Mouse (Mus musculus): ENCODE measurements around the gene Ptma. TPM values are rescaled to one million over a fixed set of nuclear protein-coding genes. Genes with fewer than 3 reads are reported as not detected.

Ptma gene
- polyA plus RNA-seq, 1 experiment = 749 TPM

DNA sequence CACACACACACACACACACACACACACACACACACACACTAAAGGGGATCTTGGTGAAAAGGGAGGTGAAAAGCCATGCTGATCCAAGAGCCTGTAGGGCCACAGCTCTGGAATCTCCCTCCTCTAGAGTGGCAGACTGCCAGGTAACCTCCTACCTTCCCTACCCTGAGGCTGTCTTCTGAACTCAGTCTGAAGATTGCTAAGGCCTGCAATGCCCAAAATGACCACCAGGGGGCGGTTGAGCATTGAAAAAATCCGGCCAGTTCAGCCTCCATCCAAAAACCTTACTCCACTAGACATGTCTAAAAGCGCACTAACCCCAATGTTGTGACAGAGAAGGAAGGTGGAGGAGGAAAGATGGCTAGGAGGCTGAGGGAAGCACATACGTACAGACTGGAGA, 25.0 kb upstream of the Ptma start:
- TF ChIP-seq CTCF (IDR thresholded peaks at IDR 0.05; ENCODE audit: extremely low read depth, insufficient read length, insufficient replicate concordance, low read depth, low read length) = peak; percentile 95; the same call in 1 of the 2 replicates
- no peak for TF ChIP-seq POLR2A (IDR thresholded peaks at IDR 0.05; ENCODE audit: low read depth, low read length)
- Histone ChIP-seq H3K27me3 (ENCODE audit: control insufficient read depth, insufficient read depth, low read length) (no peaks in the 10 kb centered on the region), H3K36me3 (ENCODE audit: control insufficient read depth, insufficient read depth, low read length) (no peaks in the 10 kb centered on the region), H3K27ac (ENCODE audit: insufficient read depth, low read depth, low read length) (peak overlapping the region; percentile 44), H3K4me1 (ENCODE audit: control insufficient read depth, insufficient read depth, insufficient read length, low read length) (peaks cover 57% of the 10 kb centered on the region), H3K4me3 (ENCODE audit: low read depth, low read length) (no peak overlapping the region)
- under 1% methylated on average over 4 of the region's 4 CpGs for WGBS

DNA sequence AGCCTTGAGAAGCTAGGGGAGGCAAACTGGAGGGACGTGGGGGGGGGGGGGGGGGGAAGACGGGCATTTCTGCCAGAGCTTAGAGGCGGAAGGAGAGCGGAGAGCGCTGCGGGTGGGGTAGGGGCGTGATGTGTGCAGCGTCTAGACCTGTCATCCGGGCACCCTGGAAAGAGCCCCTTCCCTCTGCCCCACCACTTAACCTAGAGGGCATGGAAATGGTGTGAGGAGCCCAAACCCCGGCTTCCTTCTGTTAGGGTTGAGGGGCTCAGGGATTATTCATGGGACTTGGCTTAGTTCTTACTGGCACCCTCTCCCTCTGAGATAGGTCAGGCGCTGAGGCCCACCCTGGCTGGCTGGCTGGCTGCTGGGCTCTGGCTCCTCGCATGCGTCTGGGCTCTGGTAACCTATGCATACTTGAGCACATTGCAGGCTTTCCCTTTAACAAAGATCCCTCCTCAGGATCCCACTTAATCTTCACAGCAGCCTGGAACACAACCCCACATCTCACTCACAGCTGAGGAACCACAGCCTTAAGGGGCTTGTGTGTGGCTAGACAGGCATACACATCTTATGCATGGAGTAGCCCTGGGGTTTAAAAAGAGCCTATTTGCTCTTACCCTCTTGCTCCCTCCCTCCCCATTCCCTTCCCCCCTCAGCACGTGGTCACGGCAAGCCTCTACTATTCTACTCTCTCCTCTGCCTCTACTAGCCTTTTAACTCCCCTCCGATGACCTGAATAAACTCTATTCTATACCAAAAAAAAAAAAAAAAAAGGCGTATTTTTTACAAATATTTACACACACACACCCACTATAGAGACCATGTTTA, 24.1 kb upstream of the Ptma start:
- Histone ChIP-seq H3K36me3 (ENCODE audit: control insufficient read depth, insufficient read depth, low read length) (no peaks in the 10 kb centered on the region), H3K27ac (ENCODE audit: insufficient read depth, low read depth, low read length) (peak overlapping the region; percentile 45), H3K4me3 (ENCODE audit: low read depth, low read length) (no peak overlapping the region), H3K27me3 (ENCODE audit: control insufficient read depth, insufficient read depth, low read length) (no peaks in the 10 kb centered on the region), H3K4me1 (ENCODE audit: control insufficient read depth, insufficient read depth, insufficient read length, low read length) (peaks cover 49% of the 10 kb centered on the region)
- 19% methylated on average over 17 of the region's 17 CpGs for WGBS
- no peak for TF ChIP-seq POLR2A (IDR thresholded peaks at IDR 0.05; ENCODE audit: low read depth, low read length)
- TF ChIP-seq CTCF (IDR thresholded peaks at IDR 0.05; ENCODE audit: extremely low read depth, insufficient read length, insufficient replicate concordance, low read depth, low read length) = no peak

DNA sequence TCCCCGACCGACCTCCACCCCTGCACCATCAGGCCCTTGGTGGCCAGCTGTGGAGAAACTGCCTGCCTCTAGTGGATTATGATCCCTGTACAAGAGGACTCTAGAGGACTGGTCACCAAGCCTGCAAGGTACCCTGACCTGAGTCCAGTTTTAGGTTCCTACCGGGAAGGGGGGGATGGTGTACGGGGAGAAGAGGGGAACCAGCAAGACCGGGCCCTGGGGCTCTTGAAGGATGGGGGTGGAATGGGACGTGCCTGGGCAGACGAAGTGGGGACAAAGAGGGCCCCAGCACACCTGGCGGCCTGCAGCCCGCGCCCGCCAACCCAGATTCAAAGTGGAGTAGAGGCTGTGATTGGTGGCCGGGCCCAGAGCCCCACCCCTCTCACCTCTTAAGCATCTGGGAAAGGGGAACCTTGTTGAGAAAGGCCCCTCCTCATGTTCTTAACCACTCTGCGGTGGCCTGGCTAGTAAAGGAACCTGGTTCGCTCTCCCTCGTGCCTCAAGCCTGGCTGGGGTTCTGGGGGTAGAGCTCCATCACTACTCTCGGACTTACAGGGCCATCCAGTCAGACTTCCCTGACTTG, 23.3 kb upstream of the Ptma start:
- H3K36me3 ChIP-seq (ENCODE audit: control insufficient read depth, insufficient read depth, low read length) = no peaks in the 10 kb centered on the region
- 16% methylated on average over 16 of the region's 16 CpGs for WGBS
- peaks cover 41% of the 10 kb centered on the region for H3K4me1 ChIP-seq (ENCODE audit: control insufficient read depth, insufficient read depth, insufficient read length, low read length)
- peak overlapping the region; percentile 78 for H3K4me3 ChIP-seq (ENCODE audit: low read depth, low read length)
- peak overlapping the region; percentile 91 for H3K27ac ChIP-seq (ENCODE audit: insufficient read depth, low read depth, low read length)
- no peak for TF ChIP-seq POLR2A (IDR thresholded peaks at IDR 0.05; ENCODE audit: low read depth, low read length)
- TF ChIP-seq CTCF (IDR thresholded peaks at IDR 0.05; ENCODE audit: extremely low read depth, insufficient read length, insufficient replicate concordance, low read depth, low read length) = no peak
- no peaks in the 10 kb centered on the region for H3K27me3 ChIP-seq (ENCODE audit: control insufficient read depth, insufficient read depth, low read length)

DNA sequence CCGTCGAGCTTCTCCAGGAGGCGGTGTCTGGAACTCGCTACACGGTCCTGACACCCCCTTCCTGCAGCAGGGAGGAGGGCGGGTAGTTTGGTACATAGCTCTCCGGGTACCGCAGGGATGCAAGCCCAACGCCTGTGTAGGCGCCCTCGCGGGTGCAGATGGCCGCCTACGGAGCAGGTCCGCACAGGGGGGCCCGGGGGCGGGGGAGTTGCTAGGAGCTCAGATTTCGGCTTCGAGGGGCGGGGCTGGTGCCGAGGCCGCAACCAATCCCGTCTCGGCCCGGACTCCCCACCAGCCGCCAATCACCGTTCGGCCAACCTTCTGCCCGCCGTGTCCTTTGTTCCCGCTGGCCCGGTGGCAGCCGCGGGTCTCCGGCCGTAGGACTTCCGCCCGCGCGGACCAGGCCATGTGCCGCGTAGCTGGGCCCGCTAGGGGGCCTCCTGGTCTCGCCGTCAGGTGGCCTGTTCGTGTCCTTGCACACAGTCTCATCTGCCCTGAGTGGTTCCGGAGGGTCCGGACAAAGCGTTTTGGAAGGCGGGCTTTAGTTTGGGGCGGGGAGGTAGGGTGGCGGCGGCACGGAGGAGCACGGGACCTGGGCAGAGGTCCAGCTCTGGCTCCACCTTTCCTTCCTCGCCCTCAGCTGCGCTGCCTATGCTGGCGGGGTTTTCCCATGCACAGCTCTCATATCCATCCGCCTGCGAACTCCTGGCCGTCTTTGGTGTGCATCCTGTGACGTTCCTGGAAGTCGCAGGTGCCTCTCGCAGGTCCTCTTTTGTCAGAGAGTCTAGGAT, 22.4 kb upstream of the Ptma start:
- Histone ChIP-seq H3K27me3 (ENCODE audit: control insufficient read depth, insufficient read depth, low read length) (no peaks in the 10 kb centered on the region), H3K4me3 (ENCODE audit: low read depth, low read length) (peak overlapping the region; percentile 78), H3K27ac (ENCODE audit: insufficient read depth, low read depth, low read length) (peak overlapping the region; percentile 91), H3K36me3 (ENCODE audit: control insufficient read depth, insufficient read depth, low read length) (no peaks in the 10 kb centered on the region), H3K4me1 (ENCODE audit: control insufficient read depth, insufficient read depth, insufficient read length, low read length) (peaks cover 34% of the 10 kb centered on the region; the same call in 1 of the 2 replicates)
- peak; percentile 60; the same call in 1 of the 2 replicates for TF ChIP-seq CTCF (IDR thresholded peaks at IDR 0.05; ENCODE audit: extremely low read depth, insufficient read length, insufficient replicate concordance, low read depth, low read length)
- peak; percentile 56 for TF ChIP-seq POLR2A (IDR thresholded peaks at IDR 0.05; ENCODE audit: low read depth, low read length)
- under 1% methylated on average over 64 of the region's 64 CpGs for WGBS

DNA sequence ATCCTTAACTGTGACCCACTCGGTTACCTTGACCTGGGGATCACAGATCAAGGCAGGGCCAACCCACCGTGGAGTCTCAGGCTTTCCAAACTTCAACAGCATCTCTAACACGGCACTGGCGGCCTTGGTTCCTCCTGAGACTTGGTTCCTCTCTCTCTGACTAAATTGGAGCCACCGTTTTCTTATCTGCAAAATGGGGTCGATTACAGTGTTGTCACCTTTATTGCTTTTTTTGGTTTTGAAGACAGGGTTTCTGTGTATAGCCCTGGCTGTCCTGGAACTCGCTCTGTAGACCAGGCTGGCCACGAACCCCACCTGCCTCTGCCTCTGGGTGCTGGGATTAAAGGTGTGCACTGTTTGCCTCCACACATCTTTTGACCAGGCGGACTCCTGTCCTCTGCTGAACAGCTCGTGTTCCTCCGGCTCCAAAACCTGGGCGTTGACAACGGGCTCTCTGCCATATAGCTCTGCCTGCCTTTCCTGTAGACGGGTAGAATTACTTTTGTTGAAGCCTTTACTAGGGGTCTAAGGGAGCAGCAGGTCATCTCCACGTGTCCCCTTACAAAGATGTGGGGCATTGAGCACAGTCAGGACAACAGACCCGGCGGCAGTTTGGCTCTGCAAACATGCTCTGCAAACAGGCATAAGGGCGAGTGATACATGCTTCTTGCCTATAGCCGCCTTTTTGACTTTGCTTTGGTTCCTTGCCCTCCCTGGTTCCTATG, 21.7 kb upstream of the Ptma start:
- no peaks in the 10 kb centered on the region for H3K27me3 ChIP-seq (ENCODE audit: control insufficient read depth, insufficient read depth, low read length)
- peak overlapping the region; percentile 78 for H3K4me3 ChIP-seq (ENCODE audit: low read depth, low read length)
- no peaks in the 10 kb centered on the region for H3K36me3 ChIP-seq (ENCODE audit: control insufficient read depth, insufficient read depth, low read length)
- 7% methylated on average over 19 of the region's 19 CpGs for WGBS
- peak overlapping the region; percentile 91 for H3K27ac ChIP-seq (ENCODE audit: insufficient read depth, low read depth, low read length)
- H3K4me1 ChIP-seq (ENCODE audit: control insufficient read depth, insufficient read depth, insufficient read length, low read length) = peaks cover 39% of the 10 kb centered on the region
- TF ChIP-seq POLR2A (IDR thresholded peaks at IDR 0.05; ENCODE audit: low read depth, low read length) = no peak
- no peak for TF ChIP-seq CTCF (IDR thresholded peaks at IDR 0.05; ENCODE audit: extremely low read depth, insufficient read length, insufficient replicate concordance, low read depth, low read length)

DNA sequence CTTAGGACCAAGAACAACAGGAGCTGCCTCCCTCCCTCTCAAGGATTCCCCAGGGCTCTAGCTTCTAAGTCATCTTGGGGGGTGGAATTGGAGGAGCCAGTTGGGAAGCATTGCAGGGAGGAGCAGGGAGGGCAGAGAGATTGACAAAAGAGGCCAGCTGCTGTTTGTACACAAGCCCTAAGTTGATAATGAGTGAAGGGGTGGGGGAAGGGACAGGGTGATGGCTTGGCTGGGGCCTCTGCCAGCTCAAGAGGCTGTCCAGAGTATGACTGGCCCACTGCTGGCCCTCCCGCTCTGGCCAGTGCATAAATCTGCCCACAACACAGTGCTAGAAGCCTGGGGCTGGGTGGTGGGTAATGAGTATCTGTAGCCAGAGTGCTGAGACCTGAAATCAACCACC, 21.1 kb upstream of the Ptma start:
- H3K27me3 ChIP-seq (ENCODE audit: control insufficient read depth, insufficient read depth, low read length) = no peaks in the 10 kb centered on the region
- no peak for TF ChIP-seq CTCF (IDR thresholded peaks at IDR 0.05; ENCODE audit: extremely low read depth, insufficient read length, insufficient replicate concordance, low read depth, low read length)
- no peak for TF ChIP-seq POLR2A (IDR thresholded peaks at IDR 0.05; ENCODE audit: low read depth, low read length)
- peaks cover 38% of the 10 kb centered on the region for H3K4me1 ChIP-seq (ENCODE audit: control insufficient read depth, insufficient read depth, insufficient read length, low read length)
- H3K27ac ChIP-seq (ENCODE audit: insufficient read depth, low read depth, low read length) = peak overlapping the region; percentile 91
- no peak overlapping the region for H3K4me3 ChIP-seq (ENCODE audit: low read depth, low read length)
- H3K36me3 ChIP-seq (ENCODE audit: control insufficient read depth, insufficient read depth, low read length) = no peaks in the 10 kb centered on the region
- 73% methylated on average over 1 of the region's 1 CpGs for WGBS

All from small intestine, adult 2 months (tissue).